In the genomic region with DNA sequence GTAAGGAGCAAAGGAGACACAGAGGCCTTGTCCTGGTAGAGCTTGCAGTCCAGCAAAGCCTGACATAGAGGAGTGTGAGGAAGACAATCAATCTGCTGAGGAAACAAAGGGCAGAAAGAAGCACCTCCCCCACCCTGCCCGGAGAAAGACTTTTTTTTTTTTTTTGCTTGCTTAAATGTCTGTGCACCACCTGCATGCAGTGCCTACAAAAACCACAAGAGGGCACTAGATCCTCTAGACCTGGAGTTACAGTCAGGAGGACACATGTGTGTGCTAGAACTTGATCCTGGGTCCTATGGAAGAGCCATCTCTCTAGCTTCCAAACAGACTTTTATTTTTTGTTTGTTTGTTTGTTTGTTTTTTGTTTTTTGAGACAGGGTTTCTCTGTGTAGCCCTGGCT, we compare ENCODE assay signal across 9 mouse cellular contexts. TPM values are rescaled to one million over a fixed set of nuclear protein-coding genes. Genes with fewer than 3 reads are reported as not detected.
DNase-seq lines count a peak whose midpoint lies in the region; ATAC-seq and TF ChIP-seq lines count a peak whose summit lies in the region.
"Had no signal": no experiment of that assay in that cellular context is flagged by ENCODE, and none has a peak within 500 bp of the region (broad histone marks: within the 10 kb centered on the region; RNA-seq: fewer than 3 reads in every experiment).

No protein-coding gene starts in this region.

- no peak overlapping the region for H3K4me2 ChIP-seq in lung, embryonic 14.5 days
- H3K4me2 ChIP-seq: limb, embryonic 12.5 days had no signal

- no peaks in the 10 kb centered on the region for H3K27me3 ChIP-seq in lung, embryonic 14.5 days (ENCODE audit: insufficient read depth, low read length)
- H3K27me3 ChIP-seq: limb, embryonic 12.5 days had no signal

- intact Hi-C loops in gastrocnemius, adult 2 months (cut with DNase I): loop anchor here (10.0 kb wide), 1 partner anchor 255 kb away; a partner anchor contains a TSS

- H3K9me3 ChIP-seq in lung, embryonic 14.5 days (ENCODE audit: low read depth, low read length): no peaks in the 10 kb centered on the region
- H3K9me3 ChIP-seq: limb, embryonic 12.5 days had no signal

- H3K36me3 ChIP-seq in lung, embryonic 14.5 days (ENCODE audit: insufficient read depth): no peaks in the 10 kb centered on the region

- H3K4me3 ChIP-seq in gastrocnemius, adult 2 months: no peak overlapping the region
- no peak overlapping the region for H3K4me3 ChIP-seq in lung, embryonic 14.5 days (ENCODE audit: low read depth, low read length)
- H3K4me3 ChIP-seq: limb, embryonic 12.5 days had no signal

- no peak overlapping the region for H3K9ac ChIP-seq in lung, embryonic 14.5 days
- H3K9ac ChIP-seq: limb, embryonic 12.5 days had no signal

- TF ChIP-seq CTCF in gastrocnemius, adult 2 months (IDR thresholded peaks at IDR 0.05): peak; percentile 68
- TF ChIP-seq CTCF in lung, embryonic 14.5 days (IDR thresholded peaks at IDR 0.05; ENCODE audit: low read depth): peak; percentile 73

- DNase-seq in gastrocnemius, adult 2 months: peak; percentile 68
- no peak for DNase-seq in gastrocnemius, postnatal 25 days
- DNase-seq in ovary, postnatal 14 days (ENCODE audit: low spot score): peak; percentile 52
- DNase-seq in ovary, adult 18-20 months (ENCODE audit: low spot score): no peak
- peak; percentile 60 to 71 for DNase-seq in cerebellum, postnatal 36 days
- peak; percentile 84 for DNase-seq in lung, embryonic 14.5 days
- peak; percentile 74 to 83 for DNase-seq in thymus, postnatal 10 days (ENCODE audit: low spot score in 2 of 2)
- DNase-seq in right cerebral cortex, adult 18-20 months: no peak

- ATAC-seq in lung, embryonic 14.5 days (ENCODE audit: insufficient read depth): no peak

- 7% methylated on average over 1 of the region's 1 CpGs for WGBS in lung, embryonic 14.5 days

- H3K4me1 ChIP-seq in lung, embryonic 14.5 days (ENCODE audit: insufficient read depth): peaks cover 3% of the 10 kb centered on the region

- no peak overlapping the region for H3K27ac ChIP-seq in gastrocnemius, adult 2 months
- no peak overlapping the region for H3K27ac ChIP-seq in lung, embryonic 14.5 days (ENCODE audit: low read depth)
- H3K27ac ChIP-seq: limb, embryonic 12.5 days had no signal

RNA-seq across cellular contexts. Expression of a gene that starts 3.4 kb away (rescaled TPM):
- 10 to 100 TPM; 12.0 to 12.6 TPM for total RNA-seq in gastrocnemius, adult 2 months (2021)
- total RNA-seq in gastrocnemius, postnatal 25 days (2021): 10 to 100 TPM; 12.4 to 13.1 TPM
- polyA plus RNA-seq in lung, embryonic 14.5 days (2014; fragmentation: Nextera tagmentation; extraction: Ambion mirVana): 17.4 TPM in 2 replicates

RNA-seq across cellular contexts. Expression of a gene that starts 15.1 kb away (rescaled TPM):
- 10 to 100 TPM; 13.9 to 15.7 TPM for total RNA-seq in gastrocnemius, adult 2 months (2021)
- total RNA-seq in gastrocnemius, postnatal 25 days (2021): 10 to 100 TPM; 11.5 to 14.6 TPM
- 48.8 and 49.9 TPM in 2 replicates for polyA plus RNA-seq in lung, embryonic 14.5 days (2014; fragmentation: Nextera tagmentation; extraction: Ambion mirVana)

RNA-seq across cellular contexts. Expression of a gene that starts 19.7 kb away (rescaled TPM):
- 10 to 100 TPM; 37.8 to 40.4 TPM for total RNA-seq in gastrocnemius, adult 2 months (2021)
- total RNA-seq in gastrocnemius, postnatal 25 days (2021): 10 to 100 TPM; 36.6 to 37.8 TPM
- 86.0 and 93.8 TPM in 2 replicates for polyA plus RNA-seq in lung, embryonic 14.5 days (2014; fragmentation: Nextera tagmentation; extraction: Ambion mirVana)

RNA-seq across cellular contexts. Expression of a gene that starts 31.3 kb away (rescaled TPM):
- 10 to 100 TPM; 78.2 to 80.4 TPM for total RNA-seq in gastrocnemius, adult 2 months (2021)
- total RNA-seq in gastrocnemius, postnatal 25 days (2021): 10 to 100 TPM; 70.0 to 71.3 TPM
- 0.08 TPM in 1 of 2 replicates, not detected in the other for polyA plus RNA-seq in lung, embryonic 14.5 days (2014; fragmentation: Nextera tagmentation; extraction: Ambion mirVana)

RNA-seq across cellular contexts. Expression of a gene that starts 51.2 kb away (rescaled TPM):
- total RNA-seq in gastrocnemius, adult 2 months (2021): not detected
- not detected for total RNA-seq in gastrocnemius, postnatal 25 days (2021)
- 21.4 and 22.2 TPM in 2 replicates for polyA plus RNA-seq in lung, embryonic 14.5 days (2014; fragmentation: Nextera tagmentation; extraction: Ambion mirVana)

Comparison
In these comparisons a context has a peak if more than half of its experiments do, and no peak if none do; other contexts are left out.
1. DNase-seq: peak in gastrocnemius, adult 2 months (single experiment), ovary, postnatal 14 days (single experiment), cerebellum, postnatal 36 days (2 of 2), lung, embryonic 14.5 days (single experiment) and thymus, postnatal 10 days (2 of 2); none in gastrocnemius, postnatal 25 days (single experiment), ovary, adult 18-20 months (single experiment) and right cerebral cortex, adult 18-20 months (single experiment).